Mouse (Mus musculus) embryonic fibroblast, embryonic 13.5 days (primary cell): ENCODE measurements around the gene Slc6a13.

ENCODE experiments used
- CTCF ChIP-seq: IDR thresholded peaks from 2 replicates; pipeline ENCODE4 v1.5.1; 2011; ENCODE audit warnings: mild to moderate bottlenecking, control low read depth, low read length, moderate library complexity, borderline replicate concordance; ENCODE audit not compliant: insufficient read depth
- POLR2A ChIP-seq: IDR thresholded peaks from 2 replicates; pipeline ENCODE4 v1.6.1; 2011; ENCODE audit warnings: low read depth, mild to moderate bottlenecking, control low read depth, low read length, moderate library complexity

DNA sequence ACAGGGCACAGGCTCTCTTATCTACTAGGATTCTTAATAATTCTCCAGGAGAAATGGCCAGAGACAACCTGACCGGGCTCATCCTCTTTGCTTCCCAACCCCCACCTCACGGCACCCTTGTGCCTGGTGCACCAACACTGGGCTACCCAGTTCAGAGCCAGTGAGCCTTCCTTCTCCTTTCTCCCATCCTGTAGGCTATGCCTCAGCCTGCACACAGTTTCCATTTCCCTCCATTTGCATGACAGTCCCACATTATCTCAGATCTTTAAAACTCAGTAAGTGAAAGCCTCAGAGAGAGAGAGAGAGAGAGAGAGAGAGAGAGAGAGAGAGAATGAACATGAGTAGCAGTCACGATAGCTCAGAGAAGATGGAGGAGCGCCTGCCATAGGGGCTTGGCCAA lies 78.2 kb downstream of the Slc6a13 start:
- TF ChIP-seq CTCF: no peak
- no peak for TF ChIP-seq POLR2A
